Mouse (Mus musculus) intestine, embryonic 15.5 days (tissue): ENCODE data around the gene Tpx2. TPM values are rescaled to one million over a fixed set of nuclear protein-coding genes. Genes with fewer than 3 reads are reported as not detected.

ENCODE experiments used
- ATAC-seq: fragments of 200-750 bp; cut with Nextera tagmentation; 2 replicates; pipeline ENCODE4 v1.8.0; 2017; ENCODE audit warnings: moderate TSS enrichment, moderate library complexity
- H3K27ac ChIP-seq: fragments of 300-500 bp; sonication (generic); 2 replicates; pipeline ENCODE4 v1.5.1; 2015; ENCODE audit warnings: mild to moderate bottlenecking, inconsistent platforms
- H3K27me3 ChIP-seq: fragments of 300-500 bp; sonication (generic); replicated peaks from 2 replicates; pipeline ENCODE4 v1.6.1; 2015; ENCODE audit warnings: inconsistent platforms
- H3K36me3 ChIP-seq: fragments of 300-500 bp; sonication (generic); 2 replicates; pipeline ENCODE4 v1.6.1; 2015; ENCODE audit warnings: inconsistent platforms
- H3K4me1 ChIP-seq: fragments of 300-500 bp; sonication (generic); replicated peaks from 2 replicates; pipeline ENCODE4 v1.6.1; 2015; ENCODE audit warnings: inconsistent platforms
- H3K4me2 ChIP-seq: fragments of 300-500 bp; sonication (generic); replicated peaks from 2 replicates; pipeline ENCODE4 v1.6.1; 2015; ENCODE audit warnings: mild to moderate bottlenecking, inconsistent platforms
- H3K4me3 ChIP-seq: fragments of 300-500 bp; sonication (generic); replicated peaks from 2 replicates; pipeline ENCODE4 v1.5.1; 2015; ENCODE audit warnings: inconsistent platforms
- H3K9ac ChIP-seq: fragments of 300-500 bp; sonication (generic); 2 replicates; pipeline ENCODE4 v1.6.1; 2015; ENCODE audit warnings: inconsistent platforms
- H3K9me3 ChIP-seq: fragments of 300-500 bp; sonication (generic); 2 replicates; pipeline ENCODE4 v1.6.1; 2016; ENCODE audit warnings: inconsistent platforms
- WGBS: fragments of 180-500 bp; shearing (Covaris S2); methylation state at CpG from one replicate; pipeline ENCODE4 v1.1.7; 2015; 5-methylcytosine and 5-hydroxymethylcytosine counted together
- polyA plus RNA-seq: library from polyadenylated mRNA; unstranded; fragments of >200 nt; fragmentation: Nextera tagmentation; extraction: Ambion mirVana; gene quantifications from 2 replicates; pipeline ENCODE4 v1.2.1, GENCODE M21; 2015

The Tpx2 gene
- 60.1 and 67.6 TPM in 2 replicates for polyA plus RNA-seq

GRCm38 (mm10) chr2:152847815-152848302 is at the start of gene Tpx2:
Tpx2 (plus strand) TSS chr2:152847964.
- Histone ChIP-seq H3K36me3 (0 out of 2 replicates have a peak, but pooled peaks cover 2% of the 10 kb centered on the region), H3K9ac (peak within 1 kb of the TSS; percentile 70), H3K4me2 (peak within 1 kb of the TSS; percentile 55), H3K4me1 (peaks cover 2% of the 10 kb centered on the region), H3K4me3 (peak within 1 kb of the TSS; percentile 69), H3K27me3 (no peaks in the 10 kb centered on the region), H3K27ac (peak within 1 kb of the TSS; percentile 76), H3K9me3 (no peaks in the 10 kb centered on the region)
- ATAC-seq, result peak; percentile 99
- under 1% methylated on average over 34 of the region's 34 CpGs for WGBS

- no peak for ATAC-seq
- 60% methylated on average over 7 of the region's 7 CpGs for WGBS
- Histone ChIP-seq H3K27ac (no peak overlapping the region), H3K4me3 (no peak overlapping the region), H3K9ac (no peak overlapping the region), H3K4me1 (peaks cover 12% of the 10 kb centered on the region), H3K9me3 (no peaks in the 10 kb centered on the region), H3K36me3 (no peaks in the 10 kb centered on the region), H3K4me2 (no peak overlapping the region), H3K27me3 (no peaks in the 10 kb centered on the region)
These were observed 47.6 kb upstream of the Tpx2 start for GRCm38 (mm10) chr2:152799954-152800761.

GRCm38 (mm10) chr2:152800762-152801113 is 47.0 kb upstream of the Tpx2 start:
- ATAC-seq, result no peak
- Histone ChIP-seq H3K36me3 (no peaks in the 10 kb centered on the region), H3K4me1 (peaks cover 17% of the 10 kb centered on the region), H3K27ac (no peak overlapping the region), H3K9me3 (no peaks in the 10 kb centered on the region), H3K4me3 (no peak overlapping the region), H3K9ac (no peak overlapping the region), H3K27me3 (no peaks in the 10 kb centered on the region), H3K4me2 (no peak overlapping the region)

GRCm38 (mm10) chr2:152802303-152802702 is 45.5 kb upstream of the Tpx2 start:
- 92% methylated on average over 10 of the region's 10 CpGs for WGBS
- ATAC-seq, result no peak
- no peaks in the 10 kb centered on the region for H3K9me3 ChIP-seq

GRCm38 (mm10) chr2:152803081-152803480 is 44.7 kb upstream of the Tpx2 start:
- H3K27me3 ChIP-seq, result no peaks in the 10 kb centered on the region
- 90% methylated on average over 5 of the region's 5 CpGs for WGBS
- no peak overlapping the region for H3K27ac ChIP-seq
- H3K9ac ChIP-seq, result no peak overlapping the region
- no peaks in the 10 kb centered on the region for H3K36me3 ChIP-seq
- no peak overlapping the region for H3K4me2 ChIP-seq
- ATAC-seq, result no peak
- peaks cover 17% of the 10 kb centered on the region for H3K4me1 ChIP-seq
- H3K4me3 ChIP-seq, result no peak overlapping the region
- no peaks in the 10 kb centered on the region for H3K9me3 ChIP-seq

More at GRCm38 (mm10) chr2:152802303-152802702, 45.5 kb upstream of the Tpx2 start:
- H3K27ac ChIP-seq, result no peak overlapping the region
- H3K36me3 ChIP-seq, result no peaks in the 10 kb centered on the region
- H3K4me1 ChIP-seq, result peaks cover 17% of the 10 kb centered on the region
- H3K9ac ChIP-seq, result no peak overlapping the region
- H3K4me3 ChIP-seq, result no peak overlapping the region
- H3K27me3 ChIP-seq, result no peaks in the 10 kb centered on the region
- H3K4me2 ChIP-seq, result no peak overlapping the region

- peak; percentile 79 for ATAC-seq
- H3K27me3 ChIP-seq, result no peaks in the 10 kb centered on the region
- no peak overlapping the region for H3K9ac ChIP-seq
- H3K4me2 ChIP-seq, result no peak overlapping the region
- peaks cover 17% of the 10 kb centered on the region for H3K4me1 ChIP-seq
- H3K27ac ChIP-seq, result peak overlapping the region; percentile 76
- no peaks in the 10 kb centered on the region for H3K36me3 ChIP-seq
- no peaks in the 10 kb centered on the region for H3K9me3 ChIP-seq
- 4% methylated on average over 6 of the region's 6 CpGs for WGBS
- no peak overlapping the region for H3K4me3 ChIP-seq
These were observed 43.2 kb upstream of the Tpx2 start for GRCm38 (mm10) chr2:152804408-152805110.

- H3K27me3 ChIP-seq, result no peaks in the 10 kb centered on the region
- H3K9ac ChIP-seq, result no peak overlapping the region
- no peaks in the 10 kb centered on the region for H3K9me3 ChIP-seq
- H3K4me3 ChIP-seq, result no peak overlapping the region
- WGBS, result 60% methylated on average over 5 of the region's 5 CpGs
- peaks cover 18% of the 10 kb centered on the region for H3K4me1 ChIP-seq
- no peaks in the 10 kb centered on the region for H3K36me3 ChIP-seq
- no peak for ATAC-seq
- H3K4me2 ChIP-seq, result no peak overlapping the region
- H3K27ac ChIP-seq, result peak overlapping the region; percentile 76
These were observed 42.7 kb upstream of the Tpx2 start for GRCm38 (mm10) chr2:152805111-152805490.

GRCm38 (mm10) chr2:152806037-152806436 is 41.7 kb upstream of the Tpx2 start:
- H3K4me3 ChIP-seq, result no peak overlapping the region
- ATAC-seq, result no peak
- no peaks in the 10 kb centered on the region for H3K9me3 ChIP-seq
- no peak overlapping the region for H3K9ac ChIP-seq
- WGBS, result 69% methylated on average over 2 of the region's 2 CpGs
- H3K27me3 ChIP-seq, result no peaks in the 10 kb centered on the region
- H3K4me1 ChIP-seq, result peaks cover 24% of the 10 kb centered on the region
- no peak overlapping the region for H3K4me2 ChIP-seq
- H3K36me3 ChIP-seq, result no peaks in the 10 kb centered on the region
- no peak overlapping the region for H3K27ac ChIP-seq

GRCm38 (mm10) chr2:152808178-152808577 is 39.6 kb upstream of the Tpx2 start:
- H3K9me3 ChIP-seq, result no peaks in the 10 kb centered on the region
- peaks cover 22% of the 10 kb centered on the region for H3K4me1 ChIP-seq
- peak; percentile 44 for ATAC-seq
- no peak overlapping the region for H3K27ac ChIP-seq
- no peak overlapping the region for H3K4me2 ChIP-seq
- no peaks in the 10 kb centered on the region for H3K27me3 ChIP-seq
- no peaks in the 10 kb centered on the region for H3K36me3 ChIP-seq
- WGBS, result 59% methylated on average over 3 of the region's 3 CpGs
- no peak overlapping the region for H3K9ac ChIP-seq
- no peak overlapping the region for H3K4me3 ChIP-seq

- Histone ChIP-seq H3K27me3 (no peaks in the 10 kb centered on the region), H3K4me1 (peaks cover 19% of the 10 kb centered on the region), H3K9me3 (no peaks in the 10 kb centered on the region), H3K4me3 (no peak overlapping the region), H3K27ac (peak overlapping the region; percentile 13; the same call in 1 of the 2 replicates), H3K4me2 (no peak overlapping the region), H3K9ac (no peak overlapping the region), H3K36me3 (no peaks in the 10 kb centered on the region)
- whole genome bisulfite sequencing, result 68% methylated on average over 5 of the region's 5 CpGs
- no peak for ATAC-seq
These were observed 37.4 kb upstream of the Tpx2 start for GRCm38 (mm10) chr2:152810158-152810941.

- H3K27ac ChIP-seq, result peak overlapping the region; percentile 34
- H3K4me1 ChIP-seq, result peaks cover 28% of the 10 kb centered on the region
These were observed 36.2 kb upstream of the Tpx2 start for GRCm38 (mm10) chr2:152811336-152812165.

More at GRCm38 (mm10) chr2:152811336-152812165, 36.2 kb upstream of the Tpx2 start:
- Histone ChIP-seq H3K36me3 (no peaks in the 10 kb centered on the region), H3K9ac (no peak overlapping the region), H3K9me3 (no peaks in the 10 kb centered on the region), H3K4me3 (no peak overlapping the region), H3K4me2 (no peak overlapping the region), H3K27me3 (no peaks in the 10 kb centered on the region)
- WGBS, result 37% methylated on average over 3 of the region's 3 CpGs
- ATAC-seq, result peak; percentile 86
